Mouse (Mus musculus) thymus, adult 18-20 months (tissue): ENCODE measurements around the gene Fars2.
"Not testable (repeated sequence)": the region's sequence is repeated elsewhere in the genome, so short reads cannot be mapped to it uniquely, and the experiment has no call there.

Source experiments
- DNase-seq, 2 experiments: peaks; one replicate each; pipeline ENCODE4 v3.0.0; 2022; ENCODE audit warnings: mixed read lengths in 2 of 2

The Fars2 gene

DNA sequence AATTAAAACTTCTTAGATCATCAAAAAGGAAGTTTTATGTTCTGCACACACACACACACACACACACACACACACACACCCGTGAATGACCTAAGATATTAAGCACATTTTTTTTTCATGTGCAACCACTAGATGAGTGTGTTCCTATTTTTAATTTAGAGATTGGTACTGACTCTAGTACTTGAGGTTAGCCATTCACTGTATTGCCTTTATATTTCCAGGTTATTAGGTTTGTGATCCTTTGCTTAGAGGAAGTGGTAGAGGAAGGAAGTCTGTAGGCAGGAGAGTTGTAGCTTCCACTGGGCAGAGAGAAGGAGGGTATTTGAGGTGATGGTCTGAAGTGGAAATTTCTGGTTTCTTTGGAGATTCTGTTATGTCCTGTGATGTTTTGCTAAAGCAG is 28.4 kb downstream of the Fars2 start:
- no peak for DNase-seq

DNA sequence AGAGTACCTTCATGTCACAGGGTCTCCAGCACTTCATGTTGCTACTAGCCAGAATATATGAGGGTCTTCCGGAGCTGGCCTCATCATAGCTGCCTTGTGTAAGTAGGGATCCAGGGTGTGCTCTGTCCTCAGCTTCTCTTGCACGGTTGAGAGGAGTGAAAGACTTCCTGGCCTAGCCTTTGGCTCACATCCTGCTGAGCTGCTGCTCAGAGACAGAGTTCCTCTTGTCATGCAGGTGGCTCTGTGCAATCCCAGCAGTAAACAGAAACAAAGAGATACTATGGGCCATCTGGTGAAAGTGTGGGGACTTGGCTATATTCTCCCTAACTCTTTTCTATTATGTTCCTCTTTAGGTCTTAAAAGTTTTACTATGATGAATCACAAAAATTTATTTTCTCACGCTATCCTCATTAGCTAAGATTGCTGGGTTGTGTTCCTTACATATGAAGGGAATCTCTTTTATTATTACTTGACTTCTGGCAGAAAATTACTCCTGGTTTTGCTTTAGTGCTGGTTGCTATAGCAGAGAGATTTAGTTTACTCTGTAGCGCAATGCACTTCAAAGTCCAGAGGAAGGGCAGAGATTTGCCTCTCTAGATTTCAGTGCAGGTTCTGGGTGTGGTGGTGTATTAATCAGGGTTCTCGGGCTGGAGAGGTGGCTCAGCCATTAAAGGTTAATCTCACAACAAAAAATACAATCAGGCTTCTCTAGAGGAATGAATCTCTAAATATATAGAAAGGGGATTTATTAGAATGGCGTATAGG is 32.1 kb downstream of the Fars2 start:
- DNase-seq = peak; percentile 3 to 11

- DNase-seq = no peak
These were observed 33.1 kb downstream of the Fars2 start for GRCm38 (mm10) chr13:36150272-36150671.

GRCm38 (mm10) chr13:36152728-36153498 is 35.7 kb downstream of the Fars2 start:
- no peak for DNase-seq

GRCm38 (mm10) chr13:36156340-36156931 is 39.2 kb downstream of the Fars2 start:
- DNase-seq = no peak

DNA sequence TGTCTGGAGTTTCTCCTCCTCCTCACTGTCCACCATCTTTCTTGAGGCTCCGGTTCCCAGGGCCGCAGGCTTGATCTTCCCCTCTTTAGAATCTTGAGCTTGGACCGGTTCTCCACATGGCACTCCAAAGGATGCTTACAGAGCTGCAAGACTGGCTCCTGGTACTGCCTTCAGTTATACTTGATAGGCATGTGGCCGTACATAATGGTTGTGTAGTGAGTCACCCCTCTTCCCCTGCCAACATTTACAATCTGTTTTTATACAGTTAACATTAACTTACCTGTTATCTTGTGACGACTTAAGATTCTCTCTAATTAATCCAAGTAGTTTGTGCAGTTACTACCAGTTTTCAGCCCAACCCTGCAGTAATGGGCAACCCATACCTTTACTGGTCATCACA is 46.2 kb downstream of the Fars2 start:
- no peak for DNase-seq

DNA sequence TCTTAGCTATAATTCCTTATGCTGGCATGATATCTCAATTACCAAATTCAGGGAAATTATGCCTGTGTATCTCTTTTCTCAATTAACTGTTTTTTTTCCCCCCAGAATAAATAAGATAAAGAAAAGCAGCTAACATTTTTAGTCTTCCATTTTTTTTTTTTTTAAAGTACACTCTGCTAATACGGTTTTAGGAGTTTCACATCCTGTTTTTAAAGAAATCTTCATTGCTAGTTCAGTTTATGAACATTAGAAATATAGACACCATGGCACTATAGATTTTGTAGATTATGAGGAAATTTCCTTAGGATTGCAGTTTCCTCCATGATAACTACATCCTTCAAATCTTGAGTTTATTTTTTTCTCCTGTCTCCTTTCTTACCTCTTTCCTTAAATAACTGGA is 46.7 kb downstream of the Fars2 start:
- no peak for DNase-seq

GRCm38 (mm10) chr13:36172981-36173380 is 55.8 kb downstream of the Fars2 start:
- not testable (repeated sequence) for DNase-seq

GRCm38 (mm10) chr13:36174101-36174500 is 56.9 kb downstream of the Fars2 start:
- DNase-seq = peak in 1 of 2 experiments; percentile 14

DNA sequence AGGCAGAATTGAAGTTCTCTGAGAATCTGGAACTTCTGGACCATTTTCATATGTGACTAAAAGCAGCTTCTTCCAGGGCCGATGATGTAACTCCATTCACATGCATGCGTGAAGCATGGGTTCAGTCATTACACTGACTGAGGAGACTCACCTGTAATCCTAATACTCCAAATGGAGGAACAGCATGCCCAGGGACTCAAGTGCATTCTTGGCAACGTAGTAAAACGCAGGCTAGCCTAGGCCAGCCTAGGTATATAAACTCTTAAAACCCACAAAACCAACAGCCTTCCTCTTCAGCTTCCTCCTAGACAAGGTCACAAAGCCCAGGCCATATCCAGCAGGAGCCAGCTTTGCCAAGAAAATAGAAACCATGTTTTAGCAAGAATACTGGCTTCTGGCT is 57.6 kb downstream of the Fars2 start:
- DNase-seq = no peak

DNA sequence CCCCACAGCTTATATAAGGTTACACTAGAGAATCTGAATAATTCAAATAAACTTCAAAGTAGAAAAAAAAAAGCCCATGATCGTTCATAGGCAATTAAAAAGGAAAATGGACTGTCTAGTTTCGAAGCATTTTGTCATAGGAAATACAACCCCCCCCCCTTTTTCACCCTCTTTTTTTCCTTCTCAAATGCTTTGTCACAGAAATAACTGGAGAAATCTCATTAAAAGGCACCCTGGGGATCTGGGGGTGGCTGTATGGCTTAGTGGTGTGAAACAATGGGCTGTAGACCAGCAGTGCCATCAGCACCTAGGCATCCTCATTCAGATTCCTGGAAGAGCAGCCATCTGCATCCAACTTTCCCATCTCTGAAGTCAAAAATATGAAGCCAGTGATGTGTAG is 64.0 kb downstream of the Fars2 start:
- no peak for DNase-seq

GRCm38 (mm10) chr13:36190577-36190976 is 73.4 kb downstream of the Fars2 start:
- DNase-seq = no peak

GRCm38 (mm10) chr13:36193484-36194113 is 76.4 kb downstream of the Fars2 start:
- DNase-seq = no peak

DNA sequence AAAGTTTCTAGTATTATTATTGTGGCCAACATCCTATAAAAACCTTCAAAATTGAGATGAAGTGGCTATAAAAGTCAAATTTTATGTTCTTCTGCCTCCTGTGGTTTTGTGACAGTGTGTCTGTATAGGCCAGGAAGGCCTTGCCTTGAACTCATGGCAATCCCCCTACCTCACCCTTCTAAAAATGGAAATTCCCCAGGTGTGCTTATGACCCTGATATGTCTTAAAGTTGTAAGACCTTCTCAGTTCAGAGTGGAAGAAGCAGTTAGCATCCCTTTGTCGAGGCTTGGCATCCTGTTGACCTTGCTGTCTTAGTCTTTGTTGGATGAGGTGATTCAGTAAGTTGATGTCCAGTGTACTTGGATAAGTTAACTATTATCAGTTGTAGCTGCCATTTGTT is 82.1 kb downstream of the Fars2 start:
- no peak for DNase-seq

GRCm38 (mm10) chr13:36200453-36200852 is 83.2 kb downstream of the Fars2 start:
- DNase-seq = no peak

- DNase-seq = no peak
These were observed 85.3 kb downstream of the Fars2 start for GRCm38 (mm10) chr13:36202496-36202895.

GRCm38 (mm10) chr13:36203014-36203413 is 85.8 kb downstream of the Fars2 start:
- DNase-seq = no peak

- DNase-seq = no peak
These were observed 87.1 kb downstream of the Fars2 start for GRCm38 (mm10) chr13:36204320-36204719.

GRCm38 (mm10) chr13:36210965-36211364 is 93.8 kb downstream of the Fars2 start:
- DNase-seq = no peak

- no peak for DNase-seq
These were observed 96.8 kb downstream of the Fars2 start for GRCm38 (mm10) chr13:36214056-36214455.

DNA sequence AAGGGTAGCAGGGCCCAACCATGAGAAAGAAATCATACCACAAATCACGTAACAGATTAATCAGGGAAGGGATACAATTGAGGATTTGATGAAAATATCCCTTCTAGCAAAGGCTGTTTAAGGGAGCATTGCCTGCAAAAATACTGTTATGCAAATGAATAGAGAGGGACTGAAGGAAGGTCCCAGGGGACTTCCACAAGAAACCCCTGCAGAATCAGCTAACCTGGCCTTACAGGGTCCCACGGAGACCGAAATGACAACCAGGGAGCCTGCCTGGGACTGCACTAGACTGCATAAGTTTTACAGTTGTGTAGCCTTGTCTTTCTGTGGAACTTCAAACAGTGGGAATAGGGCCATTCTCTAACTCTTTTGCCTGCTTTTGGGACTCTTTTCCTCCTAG is 98.8 kb downstream of the Fars2 start:
- no peak for DNase-seq

DNA sequence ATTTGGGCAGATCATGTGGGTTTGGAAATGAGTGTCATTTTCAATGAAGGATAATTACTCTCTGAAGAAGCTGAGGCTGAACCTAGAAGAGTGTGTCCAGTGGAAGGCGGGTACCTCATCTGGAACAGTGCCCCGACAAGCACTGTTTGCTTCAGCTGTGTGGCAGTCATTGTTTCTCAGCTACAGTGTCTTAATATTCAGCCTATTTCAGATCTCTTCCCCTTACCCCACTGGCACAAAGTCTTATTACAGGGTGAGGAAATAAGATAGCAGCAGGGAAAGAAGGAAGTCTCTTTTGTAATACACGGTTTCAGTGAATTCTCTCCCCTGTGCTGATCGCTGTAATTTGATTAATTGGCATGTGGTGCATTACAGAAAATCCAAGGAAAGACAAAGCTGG is 101.1 kb downstream of the Fars2 start:
- no peak for DNase-seq

- DNase-seq = no peak
These were observed 102.3 kb downstream of the Fars2 start for GRCm38 (mm10) chr13:36219506-36219905.
